Mouse (Mus musculus): ENCODE results near the gene Pianp.
A peak's percentile ranks its signal among the peaks of the same experiment; 100 is the strongest.

Gene Pianp

GRCm38 (mm10) chr6:125008586-125009128, 12.2 kb downstream of the Pianp start:
- DNase-seq = peak; percentile 95

- DNase-seq = no peak
Measured at GRCm38 (mm10) chr6:125009129-125009180, 12.5 kb downstream of the Pianp start, which contains the start of gene Zfp384. Gene Zfp384, plus strand, starts transcription at chr6:125009145.

- peak; percentile 84 for DNase-seq
Measured at GRCm38 (mm10) chr6:125009181-125010073, 12.9 kb downstream of the Pianp start.

- DNase-seq = no peak
Measured at GRCm38 (mm10) chr6:125017682-125018081, 21.2 kb downstream of the Pianp start.

GRCm38 (mm10) chr6:125030532-125030931, 34.0 kb downstream of the Pianp start:
- peak; percentile 67 for DNase-seq

- no peak for DNase-seq
Measured at GRCm38 (mm10) chr6:125031604-125032003, 35.1 kb downstream of the Pianp start.

GRCm38 (mm10) chr6:125038666-125039065, 42.2 kb downstream of the Pianp start:
- DNase-seq = no peak

GRCm38 (mm10) chr6:125039131-125039530, 42.6 kb downstream of the Pianp start:
- DNase-seq = no peak

- peak; percentile 88 for DNase-seq
Measured at GRCm38 (mm10) chr6:125039533-125040153, 43.1 kb downstream of the Pianp start, which contains the start of gene Ing4. Gene Ing4, plus strand, starts transcription at chr6:125039760.

- DNase-seq = no peak
Measured at GRCm38 (mm10) chr6:125040221-125040620, 43.7 kb downstream of the Pianp start.

- no peak for DNase-seq
Measured at GRCm38 (mm10) chr6:125041047-125041446, 44.6 kb downstream of the Pianp start.

GRCm38 (mm10) chr6:125042081-125042480, 45.6 kb downstream of the Pianp start:
- DNase-seq = no peak

GRCm38 (mm10) chr6:125046691-125047090, 50.2 kb downstream of the Pianp start:
- peak; percentile 72 for DNase-seq

GRCm38 (mm10) chr6:125049678-125050077, 53.2 kb downstream of the Pianp start, which contains the start of gene Acrbp:
Gene Acrbp, plus strand, starts transcription at chr6:125049689.
- no peak for DNase-seq

- DNase-seq = peak; percentile 26
Measured at GRCm38 (mm10) chr6:125051237-125051636, 54.7 kb downstream of the Pianp start.

Measured in thymus, postnatal 25 days (tissue).